Mouse (Mus musculus): ENCODE results near the gene Gm11985. TPM values are rescaled to one million over a fixed set of nuclear protein-coding genes. Genes with fewer than 3 reads are reported as not detected.

The Gm11985 gene
- polyA plus RNA-seq, 1 experiment: not detected

DNA sequence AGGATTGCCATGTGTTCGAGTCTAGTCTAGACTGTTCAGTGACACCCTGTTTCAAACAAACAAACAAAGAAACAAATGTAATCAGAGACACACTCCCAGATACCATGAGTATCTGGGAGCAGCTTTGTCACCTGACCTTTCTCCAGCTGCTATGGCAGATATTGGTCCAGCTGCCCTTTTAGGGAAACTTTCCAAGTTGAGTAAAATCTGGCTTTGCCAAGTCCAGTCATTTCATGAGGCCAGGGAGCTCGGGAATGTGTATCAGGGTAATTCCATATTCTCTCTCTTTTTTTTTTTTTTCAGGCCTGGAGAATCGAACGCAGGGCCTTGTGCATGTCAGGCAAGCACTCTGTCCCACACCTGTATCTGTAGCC is 6.9 kb upstream of the Gm11985 start:
- TF ChIP-seq POLR2A (IDR thresholded peaks at IDR 0.05; ENCODE audit: insufficient read depth, low read depth, low read length) (no peak), CTCF (IDR thresholded peaks at IDR 0.05; ENCODE audit: insufficient read depth, low read depth, low read length) (no peak)
- no peaks in the 10 kb centered on the region for H3K4me1 ChIP-seq (ENCODE audit: control insufficient read depth, insufficient read depth, low read length)
- H3K4me3 ChIP-seq (ENCODE audit: insufficient read depth, low read depth, low read length): no peak overlapping the region
- H3K27ac ChIP-seq (ENCODE audit: insufficient read depth, low read depth, low read length): no peak overlapping the region
- WGBS: 89% methylated on average over 4 of the region's 4 CpGs

- WGBS: 94% methylated on average over 10 of the region's 10 CpGs
- H3K4me1 ChIP-seq (ENCODE audit: control insufficient read depth, insufficient read depth, low read length): no peaks in the 10 kb centered on the region
- no peak overlapping the region for H3K27ac ChIP-seq (ENCODE audit: insufficient read depth, low read depth, low read length)
- TF ChIP-seq POLR2A (IDR thresholded peaks at IDR 0.05; ENCODE audit: insufficient read depth, low read depth, low read length) (no peak), CTCF (IDR thresholded peaks at IDR 0.05; ENCODE audit: insufficient read depth, low read depth, low read length) (no peak)
- H3K4me3 ChIP-seq (ENCODE audit: insufficient read depth, low read depth, low read length): no peak overlapping the region
Measured at GRCm38 (mm10) chr11:7194432-7195311, 6.3 kb upstream of the Gm11985 start.

GRCm38 (mm10) chr11:7193134-7193533 is 4.8 kb upstream of the Gm11985 start:
- H3K4me3 ChIP-seq (ENCODE audit: insufficient read depth, low read depth, low read length): no peak overlapping the region
- no peak for TF ChIP-seq POLR2A (IDR thresholded peaks at IDR 0.05; ENCODE audit: insufficient read depth, low read depth, low read length)
- TF ChIP-seq CTCF (IDR thresholded peaks at IDR 0.05; ENCODE audit: insufficient read depth, low read depth, low read length): no peak
- H3K4me1 ChIP-seq (ENCODE audit: control insufficient read depth, insufficient read depth, low read length): no peaks in the 10 kb centered on the region
- no peak overlapping the region for H3K27ac ChIP-seq (ENCODE audit: insufficient read depth, low read depth, low read length)
- 86% methylated on average over 9 of the region's 9 CpGs for WGBS

DNA sequence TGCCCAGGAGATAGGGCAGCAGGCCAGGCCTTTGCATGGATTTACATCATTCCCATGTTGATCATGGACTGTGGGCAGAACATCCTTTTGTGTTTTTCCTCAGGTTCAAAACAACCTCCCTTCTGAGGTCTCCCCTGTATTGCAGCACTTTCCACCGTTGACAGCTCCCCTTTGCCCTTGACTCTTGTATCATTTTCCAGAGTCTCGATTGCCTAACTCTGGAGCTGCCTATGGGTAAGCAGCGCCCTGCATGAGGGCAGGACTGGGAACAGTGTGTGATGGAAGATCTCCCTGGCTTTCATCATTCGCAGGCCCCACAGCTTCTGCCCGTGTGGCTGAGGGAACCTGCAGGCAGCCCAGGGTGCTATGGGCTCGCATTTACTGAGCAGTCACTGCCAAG is 4.3 kb upstream of the Gm11985 start:
- Histone ChIP-seq H3K4me1 (ENCODE audit: control insufficient read depth, insufficient read depth, low read length) (no peaks in the 10 kb centered on the region), H3K27ac (ENCODE audit: insufficient read depth, low read depth, low read length) (no peak overlapping the region), H3K4me3 (ENCODE audit: insufficient read depth, low read depth, low read length) (no peak overlapping the region)
- TF ChIP-seq POLR2A (IDR thresholded peaks at IDR 0.05; ENCODE audit: insufficient read depth, low read depth, low read length): no peak
- no peak for TF ChIP-seq CTCF (IDR thresholded peaks at IDR 0.05; ENCODE audit: insufficient read depth, low read depth, low read length)
- 80% methylated on average over 6 of the region's 6 CpGs for WGBS

GRCm38 (mm10) chr11:7187472-7187871 is 897 bp downstream of the Gm11985 start:
- no peak overlapping the region for H3K27ac ChIP-seq (ENCODE audit: insufficient read depth, low read depth, low read length)
- TF ChIP-seq CTCF (IDR thresholded peaks at IDR 0.05; ENCODE audit: insufficient read depth, low read depth, low read length): no peak
- no peak for TF ChIP-seq POLR2A (IDR thresholded peaks at IDR 0.05; ENCODE audit: insufficient read depth, low read depth, low read length)
- WGBS: 83% methylated on average over 8 of the region's 8 CpGs
- H3K4me1 ChIP-seq (ENCODE audit: control insufficient read depth, insufficient read depth, low read length): no peaks in the 10 kb centered on the region
- H3K4me3 ChIP-seq (ENCODE audit: insufficient read depth, low read depth, low read length): no peak overlapping the region

DNA sequence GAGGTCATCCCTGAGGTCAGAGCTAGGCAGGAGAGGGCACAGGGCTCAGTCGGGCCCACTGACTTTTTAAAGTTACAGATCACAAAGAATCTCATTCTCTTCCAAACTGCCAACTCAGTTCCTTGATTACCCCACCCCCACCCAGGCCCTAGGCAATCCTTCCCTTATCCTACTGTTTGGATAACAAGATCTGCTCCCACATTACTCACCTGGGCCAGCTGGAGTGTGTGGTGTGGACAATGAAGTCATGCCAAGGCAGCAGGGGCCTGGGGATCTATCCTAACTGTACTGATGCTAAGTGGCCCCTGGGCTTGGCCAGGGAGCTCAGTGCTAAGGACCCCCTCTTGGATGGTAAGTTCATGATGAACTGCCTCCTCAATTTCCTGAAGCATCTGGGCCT is 3.9 kb downstream of the Gm11985 start:
- Histone ChIP-seq H3K4me1 (ENCODE audit: control insufficient read depth, insufficient read depth, low read length) (no peaks in the 10 kb centered on the region), H3K4me3 (ENCODE audit: insufficient read depth, low read depth, low read length) (no peak overlapping the region), H3K27ac (ENCODE audit: insufficient read depth, low read depth, low read length) (no peak overlapping the region)
- TF ChIP-seq POLR2A (IDR thresholded peaks at IDR 0.05; ENCODE audit: insufficient read depth, low read depth, low read length) (no peak), CTCF (IDR thresholded peaks at IDR 0.05; ENCODE audit: insufficient read depth, low read depth, low read length) (no peak)
- 74% methylated on average over 1 of the region's 1 CpGs for WGBS

DNA sequence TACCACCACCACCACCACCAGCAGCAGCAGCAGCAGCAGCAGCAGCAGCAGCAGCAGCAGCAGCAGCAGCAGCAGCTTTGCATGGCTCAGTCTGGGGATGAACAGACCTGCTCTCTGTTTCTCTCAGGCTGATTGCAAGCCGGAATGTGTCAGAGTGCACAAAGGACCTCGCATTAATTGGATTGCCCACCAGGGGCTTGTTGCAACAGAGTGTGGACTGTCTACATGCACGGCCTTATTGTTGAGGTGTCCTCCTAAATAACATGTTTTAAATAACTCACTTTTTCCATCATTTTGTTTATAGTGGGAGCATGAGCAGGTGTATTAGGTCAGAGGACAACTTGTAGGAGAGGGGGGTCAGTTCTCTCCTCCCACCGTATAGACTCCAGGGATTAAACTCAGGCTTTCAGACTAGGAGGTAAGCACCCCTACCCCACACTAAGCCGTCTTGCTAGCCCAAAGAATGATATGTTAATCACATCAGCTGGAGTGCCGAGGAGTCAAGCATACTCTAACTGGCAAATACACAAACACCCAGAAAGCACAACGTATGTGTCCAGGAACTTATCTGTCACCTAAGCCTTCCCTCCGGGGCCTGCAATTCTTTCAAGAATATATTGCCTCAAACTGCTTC is 5.8 kb downstream of the Gm11985 start:
- Histone ChIP-seq H3K27ac (ENCODE audit: insufficient read depth, low read depth, low read length) (no peak overlapping the region), H3K4me3 (ENCODE audit: insufficient read depth, low read depth, low read length) (no peak overlapping the region), H3K4me1 (ENCODE audit: control insufficient read depth, insufficient read depth, low read length) (no peaks in the 10 kb centered on the region)
- 47% methylated on average over 8 of the region's 8 CpGs for WGBS
- no peak for TF ChIP-seq POLR2A (IDR thresholded peaks at IDR 0.05; ENCODE audit: insufficient read depth, low read depth, low read length)
- TF ChIP-seq CTCF (IDR thresholded peaks at IDR 0.05; ENCODE audit: insufficient read depth, low read depth, low read length): no peak

DNA sequence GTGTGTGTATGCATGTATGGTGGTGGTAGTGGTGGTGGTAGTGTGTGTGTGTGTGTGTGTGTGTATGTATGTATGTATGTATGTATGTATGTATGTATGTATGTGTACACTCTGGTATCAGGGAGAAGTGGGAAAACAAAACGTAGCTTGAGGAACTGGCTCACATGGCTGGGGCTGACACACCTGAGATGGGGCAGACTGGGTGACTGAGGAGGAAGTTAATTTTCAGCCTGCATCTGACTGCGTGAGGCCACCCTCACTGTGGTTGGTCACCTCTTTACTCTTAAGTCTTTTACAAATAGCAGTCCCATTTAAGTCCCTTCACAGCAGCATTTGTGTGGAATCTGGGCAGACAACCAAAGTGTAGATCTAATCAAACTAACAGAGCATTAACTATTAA is 9.1 kb downstream of the Gm11985 start:
- TF ChIP-seq CTCF (IDR thresholded peaks at IDR 0.05; ENCODE audit: insufficient read depth, low read depth, low read length): no peak
- no peak for TF ChIP-seq POLR2A (IDR thresholded peaks at IDR 0.05; ENCODE audit: insufficient read depth, low read depth, low read length)
- Histone ChIP-seq H3K4me3 (ENCODE audit: insufficient read depth, low read depth, low read length) (no peak overlapping the region), H3K4me1 (ENCODE audit: control insufficient read depth, insufficient read depth, low read length) (no peaks in the 10 kb centered on the region), H3K27ac (ENCODE audit: insufficient read depth, low read depth, low read length) (no peak overlapping the region)
- WGBS: 83% methylated on average over 2 of the region's 2 CpGs

DNA sequence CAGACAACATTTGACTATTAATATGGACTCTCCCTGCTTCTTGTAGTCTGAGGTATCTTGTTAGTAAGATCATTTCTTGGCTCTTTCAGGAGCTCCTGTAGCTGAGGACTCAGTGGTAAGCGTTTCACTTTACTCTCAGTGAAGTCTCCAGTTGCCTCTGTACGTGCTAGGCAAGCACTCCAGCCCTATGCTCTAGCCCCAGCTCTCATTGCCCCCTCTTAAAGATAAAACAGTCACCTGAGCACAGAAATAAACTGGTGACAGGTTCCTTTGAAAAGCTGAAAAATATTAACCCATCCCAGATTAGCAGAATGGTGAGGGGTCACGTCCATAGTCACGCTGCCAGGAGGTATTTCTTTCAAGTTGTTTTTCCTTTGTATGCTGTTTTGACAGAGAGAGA is 9.6 kb downstream of the Gm11985 start:
- 82% methylated on average over 4 of the region's 4 CpGs for WGBS
- Histone ChIP-seq H3K4me3 (ENCODE audit: insufficient read depth, low read depth, low read length) (no peak overlapping the region), H3K4me1 (ENCODE audit: control insufficient read depth, insufficient read depth, low read length) (no peaks in the 10 kb centered on the region), H3K27ac (ENCODE audit: insufficient read depth, low read depth, low read length) (no peak overlapping the region)
- TF ChIP-seq POLR2A (IDR thresholded peaks at IDR 0.05; ENCODE audit: insufficient read depth, low read depth, low read length) (no peak), CTCF (IDR thresholded peaks at IDR 0.05; ENCODE audit: insufficient read depth, low read depth, low read length) (no peak)

Measured in olfactory bulb, adult 2 months (tissue).